Mouse (Mus musculus) embryonic fibroblast, embryonic 13.5 days (primary cell): ENCODE data around the gene Plb1. TPM values are rescaled to one million over a fixed set of nuclear protein-coding genes. Genes with fewer than 3 reads are reported as not detected.

ENCODE experiments used
- H3K27ac ChIP-seq: 2 replicates; pipeline ENCODE4 v1.5.1; 2012; ENCODE audit warnings: low read length, control low read depth, inconsistent platforms; ENCODE audit not compliant: insufficient read depth
- H3K4me1 ChIP-seq: 2 replicates; pipeline ENCODE4 v1.6.1; 2011; ENCODE audit warnings: low read length; ENCODE audit not compliant: control insufficient read depth, insufficient read depth
- H3K4me3 ChIP-seq: 2 replicates; pipeline ENCODE4 v1.5.1; 2011; ENCODE audit warnings: mild to moderate bottlenecking, control low read depth, low read length; ENCODE audit not compliant: insufficient read depth
- CTCF ChIP-seq: IDR thresholded peaks from 2 replicates; pipeline ENCODE4 v1.5.1; 2011; ENCODE audit warnings: mild to moderate bottlenecking, control low read depth, low read length, moderate library complexity, borderline replicate concordance; ENCODE audit not compliant: insufficient read depth
- POLR2A ChIP-seq: IDR thresholded peaks from 2 replicates; pipeline ENCODE4 v1.6.1; 2011; ENCODE audit warnings: low read depth, mild to moderate bottlenecking, control low read depth, low read length, moderate library complexity
- polyA plus RNA-seq: library from polyadenylated mRNA; stranded (reverse); fragments of >200 nt; gene quantifications from 2 replicates; pipeline ENCODE4 v1.2.4, GENCODE M21; 2011; ENCODE audit warnings: low read depth; ENCODE audit not compliant: missing spikeins, insufficient read length

Gene Plb1
- 0.25 and 0.72 TPM in 2 replicates for polyA plus RNA-seq

DNA sequence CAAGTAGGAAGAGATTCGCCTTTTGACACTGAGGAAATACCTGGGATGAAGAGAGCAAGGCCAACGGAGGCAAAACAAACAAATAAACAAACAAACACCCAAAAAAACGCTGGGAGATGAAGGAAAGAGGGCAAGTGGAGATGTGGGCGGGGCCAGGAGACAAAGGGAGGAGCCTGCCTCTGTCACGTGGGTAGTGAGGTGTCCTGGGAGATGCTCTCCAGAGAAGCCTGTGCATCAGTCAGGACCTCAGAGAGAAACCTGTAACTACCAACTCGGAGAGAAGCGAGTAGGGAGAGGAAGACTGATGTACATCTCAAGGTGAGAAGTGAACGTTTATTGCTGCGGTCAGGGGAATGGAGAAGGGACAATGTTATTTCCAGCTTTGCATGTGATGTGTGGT is at the start of gene Plb1:
Gene Plb1 (plus strand): TSS at position 235 of the 400 bp plus-strand sequence.
- no peak within 1 kb of the TSS for H3K27ac ChIP-seq
- H3K4me3 ChIP-seq: no peak within 1 kb of the TSS
- TF ChIP-seq CTCF (no peak), POLR2A (no peak)
- no peaks in the 10 kb centered on the region for H3K4me1 ChIP-seq

- Histone ChIP-seq H3K4me3 (no peak overlapping the region), H3K27ac (no peak overlapping the region), H3K4me1 (0 out of 2 replicates have a peak, but pooled peaks cover 4% of the 10 kb centered on the region)
- TF ChIP-seq POLR2A (no peak), CTCF (no peak)
These were observed 49.5 kb upstream of the Plb1 start for GRCm38 (mm10) chr5:32182885-32183629.

GRCm38 (mm10) chr5:32187717-32188116 is 44.8 kb upstream of the Plb1 start:
- H3K4me1 ChIP-seq: peaks cover 14% of the 10 kb centered on the region
- TF ChIP-seq CTCF (no peak), POLR2A (no peak)
- no peak overlapping the region for H3K27ac ChIP-seq
- no peak overlapping the region for H3K4me3 ChIP-seq

DNA sequence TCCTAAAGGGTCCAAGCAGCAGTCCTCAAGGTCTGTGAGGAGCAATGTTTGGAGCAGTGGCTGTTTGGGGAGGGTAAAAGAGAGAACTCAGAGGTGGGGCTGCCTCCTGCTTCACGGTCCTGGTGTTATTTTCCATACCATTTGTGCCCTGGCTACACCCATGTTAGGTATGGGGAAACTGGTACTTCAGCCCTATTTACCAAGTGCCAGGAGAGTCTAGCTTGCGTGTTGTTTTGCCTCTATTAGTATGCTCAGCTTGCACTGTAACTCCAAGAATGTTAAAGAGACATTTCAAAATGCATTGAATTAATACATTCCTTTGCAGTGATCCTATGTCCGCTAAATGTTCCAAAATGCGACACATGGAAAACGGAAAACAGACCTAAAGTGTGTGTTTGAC is 41.2 kb upstream of the Plb1 start:
- H3K4me3 ChIP-seq: no peak overlapping the region
- peaks cover 17% of the 10 kb centered on the region for H3K4me1 ChIP-seq
- TF ChIP-seq POLR2A: no peak
- TF ChIP-seq CTCF: no peak
- peak overlapping the region; percentile 90 for H3K27ac ChIP-seq

DNA sequence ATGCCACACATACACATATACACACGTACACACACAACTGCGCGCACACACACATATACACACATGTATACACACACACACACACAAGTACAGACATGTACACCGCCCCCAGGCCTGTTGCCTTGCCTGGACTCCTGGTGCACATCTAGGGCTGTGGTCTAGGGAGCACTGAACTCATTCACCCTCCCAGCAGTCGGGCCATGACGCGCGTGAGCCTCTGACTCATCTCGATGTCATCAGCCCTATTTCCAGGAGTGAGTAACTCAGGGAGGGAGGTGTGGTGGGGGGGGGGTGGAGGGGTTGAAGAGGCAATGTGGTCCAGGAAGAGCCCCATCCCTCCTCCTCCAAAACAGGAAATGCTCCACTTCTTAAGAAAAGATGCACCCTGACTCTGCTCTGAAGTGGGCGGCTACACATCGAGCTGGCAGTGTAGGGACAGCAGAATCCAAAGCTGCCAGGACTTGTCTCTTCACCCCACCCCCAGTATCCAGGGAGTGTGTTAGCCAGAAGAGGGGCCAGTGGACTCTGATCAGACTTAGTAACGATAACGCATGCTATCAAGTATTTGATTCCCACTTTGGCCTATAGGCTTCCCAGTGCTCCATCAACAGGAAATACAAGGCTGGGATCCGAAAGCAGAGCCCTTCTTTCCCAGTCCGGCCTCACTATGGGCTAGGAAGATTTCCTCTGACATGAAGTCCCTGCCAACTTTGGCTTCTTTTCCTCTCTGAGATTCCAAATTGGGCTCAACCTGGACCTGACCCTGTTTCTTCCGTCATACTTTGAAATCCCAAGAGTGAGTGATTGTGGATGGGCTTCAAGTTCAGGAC is 40.3 kb upstream of the Plb1 start:
- H3K4me1 ChIP-seq: peaks cover 19% of the 10 kb centered on the region

GRCm38 (mm10) chr5:32194236-32194635 is 38.3 kb upstream of the Plb1 start:
- Histone ChIP-seq H3K27ac (no peak overlapping the region), H3K4me1 (peaks cover 18% of the 10 kb centered on the region), H3K4me3 (no peak overlapping the region)
- TF ChIP-seq CTCF (no peak), POLR2A (no peak)

More for the DNA sequence above, 40.3 kb upstream of the Plb1 start:
- Histone ChIP-seq H3K27ac (peak overlapping the region; percentile 90), H3K4me3 (no peak overlapping the region)
- TF ChIP-seq CTCF: no peak
- TF ChIP-seq POLR2A: 0 out of 2 replicates have a peak, but pooled peaks have one; percentile 47

DNA sequence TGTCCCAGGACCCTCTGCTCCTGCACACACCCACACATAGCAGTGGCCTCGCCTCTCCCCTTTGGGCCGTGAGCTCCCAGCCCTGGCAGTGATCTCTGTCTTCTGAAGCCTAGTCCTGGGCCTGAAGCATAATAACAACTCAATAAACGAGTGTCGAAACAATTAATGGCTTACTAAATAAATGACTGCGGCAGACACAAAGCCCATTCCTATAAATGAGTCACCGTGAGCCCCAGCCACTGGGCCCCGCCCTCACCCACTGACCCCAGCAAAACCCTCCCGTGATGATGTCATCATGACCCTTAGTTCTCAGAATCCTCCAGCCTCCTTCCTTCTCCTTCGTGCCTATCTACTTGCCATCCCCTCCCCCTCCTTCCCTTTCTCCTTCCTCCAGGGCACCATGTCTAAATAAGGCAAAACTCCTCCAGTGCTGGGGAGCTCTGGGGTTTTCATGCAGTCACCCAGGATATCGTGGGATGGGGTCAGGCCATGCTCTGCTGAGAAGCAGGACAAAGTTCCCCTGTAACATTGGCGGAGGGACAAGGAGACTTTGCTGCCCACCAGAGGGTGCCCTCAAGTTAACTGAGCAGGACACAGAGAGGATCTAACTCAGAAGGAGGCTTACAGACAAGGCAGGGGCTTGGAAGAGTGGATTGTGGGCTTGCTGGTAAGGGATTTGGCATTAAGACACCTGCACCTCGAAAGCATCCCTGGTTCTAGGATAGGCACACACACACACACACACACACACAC is 36.5 kb upstream of the Plb1 start:
- Histone ChIP-seq H3K4me1 (peaks cover 15% of the 10 kb centered on the region), H3K4me3 (no peak overlapping the region), H3K27ac (peak overlapping the region; percentile 71)
- TF ChIP-seq CTCF (no peak; the same call in 1 of the 2 replicates), POLR2A (no peak)

- TF ChIP-seq CTCF (peak; percentile 85), POLR2A (no peak; the same call in 1 of the 2 replicates)
- Histone ChIP-seq H3K4me1 (peaks cover 7% of the 10 kb centered on the region), H3K27ac (peak overlapping the region; percentile 66), H3K4me3 (no peak overlapping the region)
These were observed 34.8 kb upstream of the Plb1 start for GRCm38 (mm10) chr5:32197698-32198097.

GRCm38 (mm10) chr5:32199136-32199535 is 33.4 kb upstream of the Plb1 start:
- TF ChIP-seq POLR2A (no peak), CTCF (no peak)
- H3K4me3 ChIP-seq: no peak overlapping the region
- peaks cover 7% of the 10 kb centered on the region for H3K4me1 ChIP-seq
- no peak overlapping the region for H3K27ac ChIP-seq
